Mouse (Mus musculus) left cerebral cortex, adult 18-20 months (tissue): Measurements from ENCODE around the gene Pmpca. TPM values are rescaled to one million over a fixed set of nuclear protein-coding genes. Genes with fewer than 3 reads are reported as not detected.
A peak's percentile ranks its signal among the peaks of the same experiment; 100 is the strongest.

Experiments
- DNase-seq, 2 experiments: peaks; one replicate each; pipeline ENCODE4 v3.0.0; 2021 to 2022; ENCODE audit warnings: low spot score in 2 of 2, mixed read lengths in 1 of 2
- total RNA-seq, 2 experiments: library from RNA; stranded (reverse); gene quantifications; 2 replicates each; pipeline ENCODE4 v1.2.3; 2021

Pmpca gene
- total RNA-seq, 2 experiments from 2014 or later, result 91.5 to 95.8 TPM

GRCm38 (mm10) chr2:26423086-26423485 lies 33.9 kb downstream of the Pmpca start:
- no peak for DNase-seq

GRCm38 (mm10) chr2:26424541-26424940 lies 35.4 kb downstream of the Pmpca start:
- DNase-seq, result no peak

GRCm38 (mm10) chr2:26429851-26430250 lies 40.7 kb downstream of the Pmpca start:
- DNase-seq, result no peak

GRCm38 (mm10) chr2:26434791-26435572 lies 45.8 kb downstream of the Pmpca start:
- no peak for DNase-seq

- peak; percentile 46 to 69 for DNase-seq
Observed at GRCm38 (mm10) chr2:26437221-26437620, 48.1 kb downstream of the Pmpca start.

- no peak for DNase-seq
Observed at GRCm38 (mm10) chr2:26438373-26438772, 49.2 kb downstream of the Pmpca start.

- no peak for DNase-seq
Observed at GRCm38 (mm10) chr2:26439671-26440070, 50.5 kb downstream of the Pmpca start.

- no peak for DNase-seq
Observed at GRCm38 (mm10) chr2:26441261-26441660, 52.1 kb downstream of the Pmpca start.

- DNase-seq, result no peak
Observed at GRCm38 (mm10) chr2:26441688-26442087, 52.5 kb downstream of the Pmpca start.

- no peak for DNase-seq
Observed at GRCm38 (mm10) chr2:26442843-26443242, 53.7 kb downstream of the Pmpca start.

GRCm38 (mm10) chr2:26443876-26444275 lies 54.7 kb downstream of the Pmpca start:
- no peak for DNase-seq

- no peak for DNase-seq
Observed at GRCm38 (mm10) chr2:26444368-26444767, 55.2 kb downstream of the Pmpca start.

- DNase-seq, result peak; percentile 99 to 100
Observed at GRCm38 (mm10) chr2:26444946-26445665, 56.0 kb downstream of the Pmpca start, which contains the start of gene Sec16a. Gene Sec16a (minus strand): TSS chr2:26445216.

GRCm38 (mm10) chr2:26445666-26446445 lies 56.7 kb downstream of the Pmpca start:
- peak; percentile 88 to 95 for DNase-seq

- no peak for DNase-seq
Observed at GRCm38 (mm10) chr2:26446671-26447070, 57.5 kb downstream of the Pmpca start.

Other genes starting within 250 kb of the Pmpca start
- gene Lhx3, start 181.1 kb upstream of the Pmpca start, total RNA-seq, result under 1 TPM in 1 of 2 experiments, not detected in 1; 0.40 TPM
- 10 to 100 TPM; 20.5 to 23.1 TPM for gene Qsox2, start 151.8 kb upstream of the Pmpca start, total RNA-seq
- gene Ccdc187, start 94.8 kb upstream of the Pmpca start, total RNA-seq, result 1 to 10 TPM; 2.2 to 2.6 TPM
- 10 to 100 TPM; 50.5 to 61.3 TPM for gene Gpsm1, start 73.8 kb upstream of the Pmpca start, total RNA-seq
- 10 to 100 TPM; 27.7 to 29.4 TPM for gene Dnlz, start 37.2 kb upstream of the Pmpca start, total RNA-seq
- gene Card9, start 28.4 kb upstream of the Pmpca start, total RNA-seq, result 1 to 10 TPM; 1.2 to 2.6 TPM
- gene Snapc4, start 8.7 kb upstream of the Pmpca start, total RNA-seq, result 10 to 100 TPM; 51.8 to 69.8 TPM
- 100 to 1,000 TPM; 139 to 145 TPM for gene Entr1, start within 50 bp of the Pmpca start, total RNA-seq
- 10 to 100 TPM; 21.5 to 22.8 TPM for gene Inpp5e, start 19.9 kb downstream of the Pmpca start, total RNA-seq
- 10 to 100 TPM; 42.7 to 46.0 TPM for gene Sec16a, start 55.9 kb downstream of the Pmpca start, total RNA-seq
- gene Notch1, start 127.3 kb downstream of the Pmpca start, total RNA-seq, result 10 to 100 TPM; 17.8 to 19.1 TPM
- gene Egfl7, start 190.7 kb downstream of the Pmpca start, total RNA-seq, result 10 to 100 TPM; 65.1 to 72.0 TPM
- gene Gm20532, start 197.3 kb downstream of the Pmpca start, total RNA-seq, result not detected
- 1 to 10 TPM; 1.6 to 2.5 TPM for gene Agpat2, start 215.1 kb downstream of the Pmpca start, total RNA-seq
- gene Fam69b, start 239.1 kb downstream of the Pmpca start, total RNA-seq, result 10 to 100 TPM; 74.1 to 77.2 TPM